Mouse (Mus musculus) cortical plate, adult 2 months (tissue): ENCODE results near the gene Atf7ip.

Experiments
- CTCF ChIP-seq: fragments of 200-500 bp; IDR thresholded peaks from 2 replicates; pipeline ENCODE4 v1.5.1; 2011; ENCODE audit warnings: mild to moderate bottlenecking, control low read depth, low read length; ENCODE audit not compliant: insufficient read depth; ENCODE audit errors: extremely low read depth
- POLR2A ChIP-seq: fragments of 200-500 bp; IDR thresholded peaks from 2 replicates; pipeline ENCODE4 v1.6.1; 2011; ENCODE audit warnings: mild to moderate bottlenecking, low read length, control low read depth; ENCODE audit not compliant: insufficient read depth; ENCODE audit errors: extremely low read depth

GRCm38 (mm10) chr6:136653331-136653730, 147.4 kb downstream of the Atf7ip start:
- no peak for TF ChIP-seq CTCF
- no peak for TF ChIP-seq POLR2A
